ENCODE assay signal across 9 mouse cellular contexts in the genomic region with DNA sequence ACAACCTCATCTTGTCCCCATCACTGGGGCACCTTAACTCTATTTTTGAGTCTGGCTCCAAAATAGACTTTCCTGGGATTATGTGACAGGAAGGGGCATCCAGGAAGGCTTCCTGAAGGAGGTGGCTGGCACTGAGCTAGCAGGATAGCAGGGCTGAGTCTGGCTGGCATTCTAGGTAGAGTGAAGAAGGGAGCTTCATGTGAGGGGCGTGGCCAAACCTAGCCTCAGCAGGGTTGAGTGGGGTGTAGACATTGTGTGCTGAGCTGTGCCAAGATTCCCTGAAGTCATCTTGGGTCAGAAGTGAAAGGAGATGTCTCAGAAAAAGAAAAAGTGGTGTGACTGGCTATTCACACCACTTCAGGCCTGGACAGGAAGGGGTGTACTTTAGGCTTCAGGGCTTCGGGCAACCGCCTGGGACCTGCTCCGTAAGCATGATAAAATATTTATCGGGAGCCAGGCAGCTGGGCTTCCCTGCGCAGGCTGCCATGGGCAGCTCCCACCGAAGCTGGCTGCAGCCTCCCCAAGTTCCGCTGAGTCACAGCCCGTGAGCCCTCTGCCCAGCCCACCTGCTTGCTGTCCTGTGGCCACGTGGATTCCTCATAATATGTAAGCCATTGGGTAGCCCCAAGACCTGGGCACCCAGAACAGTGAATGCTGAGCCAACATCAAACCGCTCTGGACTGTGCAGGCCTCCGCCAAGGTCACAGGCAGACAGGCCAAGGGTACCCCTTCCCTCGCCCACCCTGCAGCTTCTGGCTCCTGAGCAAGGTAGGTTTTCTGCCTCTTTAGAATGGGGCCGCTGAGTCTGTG. TPM values are rescaled to one million over a fixed set of nuclear protein-coding genes. Genes with fewer than 3 reads are reported as not detected.
DNase-seq lines count a peak whose midpoint lies in the region; ATAC-seq and TF ChIP-seq lines count a peak whose summit lies in the region.
"Had no signal": no experiment of that assay in that cellular context is flagged by ENCODE, and none has a peak within 500 bp of the region (broad histone marks: within the 10 kb centered on the region; RNA-seq: fewer than 3 reads in every experiment).

Gene Prr5 (plus strand): TSS at position 683 of the 810 bp plus-strand sequence.

- no peak within 1 kb of the TSS for H3K4me2 ChIP-seq in heart, embryonic 13.5 days
- no peak within 1 kb of the TSS for H3K4me2 ChIP-seq in intestine, embryonic 14.5 days (ENCODE audit: low read length)
- H3K4me2 ChIP-seq in limb, embryonic 14.5 days (replicated peaks; ENCODE audit: low read depth, low read length, severe bottlenecking): no peak within 1 kb of the TSS

- H3K9ac ChIP-seq in heart, embryonic 13.5 days: no peak within 1 kb of the TSS
- no peak within 1 kb of the TSS for H3K9ac ChIP-seq in intestine, embryonic 14.5 days (ENCODE audit: low read length)
- H3K9ac ChIP-seq in limb, embryonic 14.5 days (ENCODE audit: low read depth, low read length, severe bottlenecking): no peak within 1 kb of the TSS

- peaks cover 38% of the 10 kb centered on the region for H3K4me1 ChIP-seq in heart, embryonic 13.5 days
- peaks cover 3% of the 10 kb centered on the region; the same call in 1 of the 2 replicates for H3K4me1 ChIP-seq in intestine, embryonic 14.5 days (replicated peaks; ENCODE audit: control insufficient read depth, insufficient read depth, low read length)
- H3K4me1 ChIP-seq in limb, embryonic 14.5 days (ENCODE audit: control insufficient read depth, insufficient read depth, low read length): no peaks in the 10 kb centered on the region

- H3K27me3 ChIP-seq in heart, embryonic 13.5 days (replicated peaks): peaks cover 6% of the 10 kb centered on the region
- H3K27me3 ChIP-seq in intestine, embryonic 14.5 days (replicated peaks; ENCODE audit: control insufficient read depth, insufficient read depth, low read length): no peaks in the 10 kb centered on the region
- H3K27me3 ChIP-seq in limb, embryonic 14.5 days (ENCODE audit: control insufficient read depth, insufficient read depth, low read length): no peaks in the 10 kb centered on the region

- H3K27ac ChIP-seq in heart, embryonic 13.5 days (replicated peaks): no peak within 1 kb of the TSS
- H3K27ac ChIP-seq in intestine, embryonic 14.5 days (ENCODE audit: low read depth): no peak within 1 kb of the TSS
- no peak within 1 kb of the TSS for H3K27ac ChIP-seq in limb, embryonic 14.5 days (replicated peaks; ENCODE audit: low read depth, low read length)

- no peak for DNase-seq in heart, postnatal 10 days
- DNase-seq in brain, embryonic 14.5 days (ENCODE audit: low read depth): no peak
- no peak for DNase-seq in intestine, embryonic 14.5 days (ENCODE audit: low spot score)
- DNase-seq in limb, embryonic 14.5 days (ENCODE audit: low spot score): no peak
- no peak for DNase-seq in right cerebral cortex, postnatal 10 days (ENCODE audit: low spot score in 2 of 2)
- no peak for DNase-seq in thymus, postnatal 10 days (ENCODE audit: low spot score in 2 of 2)
- no peak for DNase-seq in ovary, adult 18-20 months (ENCODE audit: low spot score)

- 51% methylated on average over 14 of the region's 14 CpGs for WGBS in heart, embryonic 13.5 days
- 57% methylated on average over 14 of the region's 14 CpGs for WGBS in intestine, embryonic 14.5 days
- WGBS in limb, embryonic 14.5 days: 70% methylated on average over 14 of the region's 14 CpGs

- no peak within 1 kb of the TSS for H3K4me3 ChIP-seq in heart, embryonic 13.5 days
- no peak within 1 kb of the TSS for H3K4me3 ChIP-seq in intestine, embryonic 14.5 days (ENCODE audit: low read depth, low read length)
- H3K4me3 ChIP-seq in limb, embryonic 14.5 days (replicated peaks; ENCODE audit: low read length): no peak within 1 kb of the TSS
- H3K4me3 ChIP-seq: megakaryocyte, embryonic 14.5 days had no signal

- intact Hi-C loops in heart, postnatal 10 days (cut with DNase I): no loop called here

- no peaks in the 10 kb centered on the region for H3K9me3 ChIP-seq in heart, embryonic 13.5 days
- no peaks in the 10 kb centered on the region for H3K9me3 ChIP-seq in intestine, embryonic 14.5 days (ENCODE audit: control insufficient read depth, low read length)
- no peaks in the 10 kb centered on the region for H3K9me3 ChIP-seq in limb, embryonic 14.5 days (ENCODE audit: control insufficient read depth, low read length)
- H3K9me3 ChIP-seq: megakaryocyte, embryonic 14.5 days had no signal

- H3K36me3 ChIP-seq in heart, embryonic 13.5 days: no peaks in the 10 kb centered on the region
- H3K36me3 ChIP-seq in intestine, embryonic 14.5 days (ENCODE audit: control insufficient read depth, insufficient read depth, low read length): no peaks in the 10 kb centered on the region
- no peaks in the 10 kb centered on the region for H3K36me3 ChIP-seq in limb, embryonic 14.5 days (ENCODE audit: control insufficient read depth, insufficient read depth, low read length)

- ATAC-seq in heart, embryonic 13.5 days (ENCODE audit: extremely low read depth, insufficient number of reproducible peaks, low FRiP score, low TSS enrichment): no peak
- no peak for ATAC-seq in intestine, embryonic 14.5 days (replicated peaks; ENCODE audit: low FRiP score, low TSS enrichment, low read depth)
- no peak for ATAC-seq in limb, embryonic 14.5 days (ENCODE audit: low FRiP score, low read depth)

- no peak for TF ChIP-seq POLR2A in brain, embryonic 14.5 days (IDR thresholded peaks at IDR 0.05; ENCODE audit: borderline replicate concordance, extremely low read depth, insufficient read depth, insufficient read length, poor library complexity, severe bottlenecking)
- no peak for TF ChIP-seq POLR2A in limb, embryonic 14.5 days (IDR thresholded peaks at IDR 0.05; ENCODE audit: borderline replicate concordance, extremely low read depth, insufficient read depth, insufficient read length)

- no peak for TF ChIP-seq CTCF in brain, embryonic 14.5 days (IDR thresholded peaks at IDR 0.05; ENCODE audit: borderline replicate concordance, extremely low read depth, insufficient read depth, insufficient read length)

RNA-seq across cellular contexts. Expression of gene Prr5, which starts in this region (rescaled TPM):
- 20.7 and 21.1 TPM in 2 replicates for polyA plus RNA-seq in heart, embryonic 13.5 days (2015; fragmentation: Nextera tagmentation; extraction: Ambion mirVana)
- total RNA-seq in heart, postnatal 10 days (2021): 10 to 100 TPM in 1 of 2 experiments, 1 to 10 TPM in 1; 7.0 to 11.9 TPM
- polyA plus RNA-seq in brain, embryonic 14.5 days (2012; rRNA removed): 14.2 and 20.9 TPM in 2 replicates
- 40.8 and 43.7 TPM in 2 replicates for polyA plus RNA-seq in intestine, embryonic 14.5 days (2014; fragmentation: Nextera tagmentation; extraction: Ambion mirVana)
- 41.4 and 52.9 TPM in 2 replicates for polyA plus RNA-seq in limb, embryonic 14.5 days (2012; rRNA removed)
- polyA plus RNA-seq in limb, embryonic 14.5 days (2014; fragmentation: Nextera tagmentation; extraction: Ambion mirVana): 29.7 and 29.8 TPM in 2 replicates
